ENCODE assay signal across 35 mouse cellular contexts in the genomic region with DNA sequence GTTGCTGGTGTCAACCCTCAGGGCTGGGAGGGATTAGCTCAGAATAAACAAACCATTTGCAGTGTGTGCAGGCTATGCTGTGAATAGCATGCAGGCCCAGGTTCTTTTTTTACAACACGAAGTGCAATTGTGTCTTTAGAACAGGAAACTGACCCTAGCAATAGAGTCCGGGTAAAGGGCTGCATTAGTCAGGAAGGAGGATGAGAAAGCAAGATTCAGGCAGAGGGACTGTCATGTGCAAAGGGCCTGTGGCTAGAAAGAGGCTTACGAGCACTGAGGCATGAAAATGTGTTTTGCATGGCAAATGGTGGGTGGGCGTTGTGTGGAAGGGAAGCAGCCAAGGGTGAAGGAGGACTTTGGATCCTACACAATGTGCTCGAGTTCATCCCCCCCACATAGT. TPM values are rescaled to one million over a fixed set of nuclear protein-coding genes. Genes with fewer than 3 reads are reported as not detected.
"Had no signal": no experiment of that assay in that cellular context is flagged by ENCODE, and none has a peak within 500 bp of the region (broad histone marks: within the 10 kb centered on the region; RNA-seq: fewer than 3 reads in every experiment).

No protein-coding gene starts in this region.

- H3K4me3 ChIP-seq: left cerebral cortex, adult 2 months; limb, embryonic 10.5 days; limb, embryonic 12.5 days; limb, embryonic 13.5 days; limb, embryonic 15.5 days; liver, embryonic 12.5 days; liver, embryonic 13.5 days; liver, embryonic 15.5 days; lung, embryonic 15.5 days; midbrain, embryonic 10.5 days; midbrain, embryonic 12.5 days; midbrain, embryonic 13.5 days; midbrain, embryonic 15.5 days; myocyte had no signal

- H3K4me2 ChIP-seq: limb, embryonic 12.5 days; limb, embryonic 13.5 days; limb, embryonic 15.5 days; liver, embryonic 11.5 days; liver, embryonic 12.5 days; liver, embryonic 13.5 days; liver, embryonic 15.5 days; lung, embryonic 14.5 days; lung, embryonic 15.5 days; midbrain, embryonic 11.5 days; midbrain, embryonic 12.5 days; midbrain, embryonic 13.5 days; midbrain, embryonic 15.5 days had no signal

- ATAC-seq: liver, embryonic 12.5 days; liver, postnatal 0 days; lung, postnatal 0 days; midbrain, embryonic 13.5 days; midbrain, embryonic 15.5 days; midbrain, embryonic 16.5 days had no signal

- H3K9me3 ChIP-seq: limb, embryonic 10.5 days; limb, embryonic 12.5 days; limb, embryonic 13.5 days; limb, embryonic 15.5 days; liver, embryonic 12.5 days; liver, embryonic 13.5 days; liver, embryonic 15.5 days; lung, embryonic 15.5 days; midbrain, embryonic 10.5 days; midbrain, embryonic 12.5 days; midbrain, embryonic 13.5 days; midbrain, embryonic 15.5 days had no signal

- H3K27me3 ChIP-seq: liver, embryonic 12.5 days; liver, embryonic 13.5 days; liver, embryonic 15.5 days; lung, embryonic 15.5 days; midbrain, embryonic 12.5 days; midbrain, embryonic 13.5 days; midbrain, embryonic 15.5 days had no signal

- H3K9ac ChIP-seq: limb, embryonic 12.5 days; limb, embryonic 13.5 days; limb, embryonic 15.5 days; liver, embryonic 12.5 days; liver, embryonic 13.5 days; liver, embryonic 14.5 days; liver, embryonic 15.5 days; liver, postnatal 0 days; lung, embryonic 14.5 days; lung, embryonic 15.5 days; midbrain, embryonic 12.5 days; midbrain, embryonic 13.5 days; midbrain, embryonic 15.5 days had no signal

- H3K36me3 ChIP-seq: limb, embryonic 10.5 days; limb, embryonic 12.5 days; limb, embryonic 13.5 days; limb, embryonic 15.5 days; liver, embryonic 12.5 days; liver, embryonic 13.5 days; liver, embryonic 15.5 days; lung, embryonic 15.5 days; midbrain, embryonic 10.5 days; midbrain, embryonic 12.5 days; midbrain, embryonic 13.5 days; midbrain, embryonic 15.5 days had no signal

- H3K4me1 ChIP-seq: limb, embryonic 10.5 days; limb, embryonic 12.5 days; limb, embryonic 15.5 days; lung, embryonic 15.5 days; midbrain, embryonic 12.5 days; midbrain, embryonic 15.5 days had no signal

- H3K27ac ChIP-seq: left cerebral cortex, adult 2 months; limb, embryonic 10.5 days; limb, embryonic 12.5 days; limb, embryonic 13.5 days; limb, embryonic 15.5 days; liver, embryonic 12.5 days; liver, embryonic 13.5 days; liver, embryonic 14.5 days; liver, embryonic 15.5 days; lung, embryonic 15.5 days; macrophage; midbrain, embryonic 10.5 days; midbrain, embryonic 12.5 days; midbrain, embryonic 13.5 days; midbrain, embryonic 15.5 days had no signal

- DNase-seq: left cerebral cortex, postnatal 4 days; liver; liver, embryonic 13.5 days; liver, postnatal 0 days; lung, adult 18-20 months; lung, adult 2 months; lung, embryonic 14.5 days; lung, postnatal 10 days; lung, postnatal 14 days; lung, postnatal 36 days; lung, postnatal 4 days; midbrain, embryonic 14.5 days had no signal

RNA-seq across cellular contexts. Expression of a gene that starts 26.8 kb away (rescaled TPM):
- total RNA-seq: liver, adult 2 months; megakaryocyte progenitor cell, adult 5-6 weeks; megakaryocyte-erythroid progenitor cell, adult 5-6 weeks; monocyte, adult 5-6 weeks had no signal
- polyA plus RNA-seq: liver, adult 2 months; macrophage; myocyte had no signal
